Mouse (Mus musculus): ENCODE results near the gene Mis18bp1.
"Not testable (repeated sequence)": the region's sequence is repeated elsewhere in the genome, so short reads cannot be mapped to it uniquely, and the experiment has no call there.

The Mis18bp1 gene

GRCm38 (mm10) chr12:65172021-65172951 is at the start of gene Mis18bp1:
Mis18bp1 (minus strand) TSS chr12:65172604.
- DNase-seq, result peak; percentile 93

- no peak for DNase-seq
Measured at GRCm38 (mm10) chr12:65216404-65216840, 44.0 kb upstream of the Mis18bp1 start.

GRCm38 (mm10) chr12:65206431-65206830 is 34.0 kb upstream of the Mis18bp1 start:
- no peak for DNase-seq

GRCm38 (mm10) chr12:65201812-65202211 is 29.4 kb upstream of the Mis18bp1 start:
- DNase-seq, result no peak

- DNase-seq, result no peak
Measured at GRCm38 (mm10) chr12:65194003-65194530, 21.7 kb upstream of the Mis18bp1 start.

- no peak for DNase-seq
Measured at GRCm38 (mm10) chr12:65189213-65189612, 16.8 kb upstream of the Mis18bp1 start.

- no peak for DNase-seq
Measured at GRCm38 (mm10) chr12:65187365-65187764, 15.0 kb upstream of the Mis18bp1 start.

GRCm38 (mm10) chr12:65173736-65174135 is 1.3 kb upstream of the Mis18bp1 start:
- no peak for DNase-seq

- DNase-seq, result peak; percentile 44
Measured at GRCm38 (mm10) chr12:65172959-65173358, 555 bp upstream of the Mis18bp1 start.

- not testable (repeated sequence) for DNase-seq
Measured at GRCm38 (mm10) chr12:65136121-65136520, 36.3 kb downstream of the Mis18bp1 start.

- DNase-seq, result no peak
Measured at GRCm38 (mm10) chr12:65119451-65119850, 53.0 kb downstream of the Mis18bp1 start.

GRCm38 (mm10) chr12:65118968-65119367 is 53.4 kb downstream of the Mis18bp1 start:
- DNase-seq, result no peak

GRCm38 (mm10) chr12:65114978-65115377 is 57.4 kb downstream of the Mis18bp1 start:
- not testable (repeated sequence) for DNase-seq

GRCm38 (mm10) chr12:65113925-65114324 is 58.5 kb downstream of the Mis18bp1 start:
- DNase-seq, result no peak

- DNase-seq, result no peak
Measured at GRCm38 (mm10) chr12:65112811-65113210, 59.6 kb downstream of the Mis18bp1 start.

- DNase-seq, result no peak
Measured at GRCm38 (mm10) chr12:65111503-65111902, 60.9 kb downstream of the Mis18bp1 start.

GRCm38 (mm10) chr12:65108746-65109145 is 63.7 kb downstream of the Mis18bp1 start:
- no peak for DNase-seq

All from right cerebral cortex, postnatal 14 days (tissue).